Mouse (Mus musculus) ES-E14 (cell line): Measurements from ENCODE around the gene Commd9. TPM values are rescaled to one million over a fixed set of nuclear protein-coding genes. Genes with fewer than 3 reads are reported as not detected.

Experiments
- DNase-seq: peaks from one replicate; pipeline ENCODE4 v3.0.0-alpha.2; 2013; ENCODE audit warnings: low read depth, low spot score
- H3K27ac ChIP-seq: 2 replicates; pipeline ENCODE4 v1.5.1; 2012; ENCODE audit warnings: low read depth, mild to moderate bottlenecking, low read length, moderate library complexity, mixed read lengths; ENCODE audit not compliant: poor library complexity, insufficient read depth, severe bottlenecking
- H3K36me3 ChIP-seq: 2 replicates; pipeline ENCODE4 v1.6.1; 2012; ENCODE audit warnings: mild to moderate bottlenecking, low read length, moderate library complexity, mixed read lengths; ENCODE audit not compliant: control insufficient read depth, poor library complexity, insufficient read depth, severe bottlenecking
- H3K4me1 ChIP-seq, 2 experiments: fragments of 150-350 bp in 1 of 2; sonication (generic) in 1 of 2; 2 replicates each; pipeline ENCODE4 v1.6.1; 2012; ENCODE audit warnings: low read length in 2 of 2, mild to moderate bottlenecking in 1 of 2, mixed read lengths in 1 of 2; ENCODE audit not compliant: control insufficient read depth in 2 of 2, insufficient read depth in 2 of 2, poor library complexity in 1 of 2
- H3K4me3 ChIP-seq, 2 experiments: fragments of 150-350 bp in 1 of 2; sonication (generic) in 1 of 2; 2 replicates each; pipeline ENCODE4 v1.5.1; 2012; ENCODE audit warnings: low read length in 2 of 2, low read depth in 1 of 2, mild to moderate bottlenecking in 1 of 2, mixed read lengths in 1 of 2; ENCODE audit not compliant: insufficient read depth in 1 of 2, poor library complexity in 1 of 2, severe bottlenecking in 1 of 2
- H3K9ac ChIP-seq: 2 replicates; pipeline ENCODE4 v1.6.1; 2012; ENCODE audit warnings: low read depth, mild to moderate bottlenecking, low read length, mixed read lengths; ENCODE audit not compliant: poor library complexity, insufficient read depth, severe bottlenecking
- H3K9me3 ChIP-seq: fragments of 150-350 bp; sonication (generic); 2 replicates; pipeline ENCODE4 v1.6.1; 2012; ENCODE audit warnings: low read depth, mild to moderate bottlenecking, low read length; ENCODE audit not compliant: control insufficient read depth, insufficient read depth
- CHD2 ChIP-seq: IDR thresholded peaks from 2 replicates; pipeline ENCODE4 v1.6.1; 2014; ENCODE audit warnings: mild to moderate bottlenecking, low read depth, low read length, inconsistent platforms
- HCFC1 ChIP-seq: IDR thresholded peaks from 2 replicates; pipeline ENCODE4 v1.6.1; 2012; ENCODE audit warnings: low read length, inconsistent platforms, borderline replicate concordance; ENCODE audit not compliant: insufficient read depth
- MAFK ChIP-seq: IDR thresholded peaks from 2 replicates; pipeline ENCODE4 v1.6.1; 2014; ENCODE audit warnings: mild to moderate bottlenecking, low read depth, low read length, inconsistent platforms; ENCODE audit not compliant: insufficient read depth
- ZC3H11A ChIP-seq: IDR thresholded peaks from 2 replicates; pipeline ENCODE4 v1.6.1; 2012; ENCODE audit warnings: low read depth, mild to moderate bottlenecking, inconsistent platforms, low read length, borderline replicate concordance
- ZNF384 ChIP-seq: IDR thresholded peaks from 2 replicates; pipeline ENCODE4 v1.6.1; 2012; ENCODE audit warnings: low read depth, low read length, inconsistent platforms
- in situ Hi-C, 2 experiments: fragments of 600-800 bp; cut with MboI; formaldehyde crosslinking; loops; one replicate each; pipeline ENCODE4 v1.15.1; 2025; ENCODE audit warnings: low sequenced_read_pairs in 2 of 2, inconsistent platforms in 1 of 2; ENCODE audit not compliant: unreplicated experiment in 2 of 2
- total RNA-seq: library from RNA; depleted of rRNA; stranded (reverse); fragments of 300-350 nt; gene quantifications from 2 replicates; pipeline ENCODE4 v1.2.3, GENCODE M21; 2012; rRNA removed

The Commd9 gene
- total RNA-seq, 1 experiment: 37.2 TPM

DNA sequence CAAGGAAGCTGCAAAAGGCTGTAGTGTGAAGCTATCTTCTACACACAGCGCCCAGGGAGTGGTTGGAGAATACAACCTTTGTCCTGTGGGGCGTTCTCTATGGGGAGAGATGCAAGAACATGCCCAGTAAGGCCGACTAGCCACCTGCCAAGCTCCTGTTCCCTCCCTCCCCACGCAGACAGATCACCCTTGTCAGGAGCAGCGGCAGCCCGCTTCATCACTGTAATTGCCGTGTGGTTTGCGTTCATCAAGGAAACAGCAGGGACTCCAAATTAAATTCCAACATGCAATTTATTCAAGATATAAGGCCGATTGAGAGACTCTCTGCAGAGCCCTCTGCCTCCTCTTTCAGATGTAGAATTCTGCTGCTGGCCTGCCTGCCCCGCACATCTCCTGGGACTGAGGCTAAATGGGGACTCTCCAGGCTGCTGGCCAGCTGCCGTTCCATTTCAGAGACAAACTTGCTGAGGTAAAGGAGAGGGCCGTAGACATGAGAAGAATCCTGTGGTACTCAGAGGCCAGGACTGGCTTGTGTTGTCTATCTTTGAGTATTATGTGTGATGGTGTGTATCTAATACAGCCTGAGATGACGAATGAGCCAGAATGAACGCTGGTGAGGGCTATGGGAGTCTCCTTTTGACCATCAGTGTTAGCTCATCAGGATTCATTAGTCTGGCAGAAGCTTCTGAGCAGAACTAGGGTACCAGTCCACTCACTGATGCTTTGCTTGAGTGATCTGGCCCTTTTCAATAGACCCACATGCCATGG, 46.3 kb downstream of the Commd9 start:
- in situ Hi-C loops: no loop called here
- Histone ChIP-seq H3K9me3 (no peaks in the 10 kb centered on the region), H3K4me1 (no peaks in the 10 kb centered on the region), H3K9ac (no peak overlapping the region), H3K4me3 (no peak overlapping the region), H3K36me3 (no peaks in the 10 kb centered on the region), H3K27ac (no peak overlapping the region)
- no peak for DNase-seq
- TF ChIP-seq HCFC1 (no peak), CHD2 (no peak), ZNF384 (no peak), ZC3H11A (no peak), MAFK (no peak)

DNA sequence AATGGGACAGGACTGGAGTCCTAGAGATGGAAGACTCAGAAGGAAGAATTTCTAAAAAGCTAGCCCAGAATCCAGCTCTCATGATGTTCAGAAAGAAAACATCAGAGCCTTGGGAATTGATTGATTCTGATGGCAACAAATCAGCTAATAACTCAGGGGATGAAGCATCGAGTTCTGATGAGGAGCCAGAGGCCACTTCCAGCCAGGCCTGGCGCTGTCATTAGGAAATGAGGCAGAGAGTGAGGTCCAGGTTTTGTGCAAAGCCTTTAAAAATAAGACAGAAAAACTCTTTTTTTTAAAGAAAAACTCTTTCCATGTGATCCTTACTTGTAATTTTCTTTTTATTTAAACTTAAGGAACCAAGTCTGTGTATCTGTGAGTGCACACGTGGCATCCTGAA, 47.3 kb downstream of the Commd9 start:
- H3K36me3 ChIP-seq: no peaks in the 10 kb centered on the region
- no peaks in the 10 kb centered on the region for H3K9me3 ChIP-seq
- no peak overlapping the region for H3K4me3 ChIP-seq
- H3K9ac ChIP-seq: no peak overlapping the region
- H3K4me1 ChIP-seq: no peaks in the 10 kb centered on the region
- H3K27ac ChIP-seq: no peak overlapping the region
- DNase-seq: no peak
- in situ Hi-C loops: no loop called here
- TF ChIP-seq ZNF384 (no peak), MAFK (no peak), ZC3H11A (no peak)

GRCm38 (mm10) chr2:101935006-101935405, 49.0 kb downstream of the Commd9 start:
- no peaks in the 10 kb centered on the region for H3K4me1 ChIP-seq
- H3K9ac ChIP-seq: no peak overlapping the region
- H3K36me3 ChIP-seq: no peaks in the 10 kb centered on the region
- no peak for DNase-seq
- in situ Hi-C loops: no loop called here
- H3K27ac ChIP-seq: no peak overlapping the region
- H3K4me3 ChIP-seq: no peak overlapping the region
- no peaks in the 10 kb centered on the region for H3K9me3 ChIP-seq
- TF ChIP-seq CHD2 (no peak), MAFK (no peak), HCFC1 (no peak), ZC3H11A (no peak), ZNF384 (no peak)

- no peak overlapping the region for H3K27ac ChIP-seq
- H3K36me3 ChIP-seq: peaks cover 16% of the 10 kb centered on the region
- H3K9me3 ChIP-seq: no peaks in the 10 kb centered on the region
- no peaks in the 10 kb centered on the region for H3K4me1 ChIP-seq
- DNase-seq: no peak
- in situ Hi-C loops: no loop called here
- H3K9ac ChIP-seq: no peak overlapping the region
- TF ChIP-seq ZC3H11A: no peak
- no peak for TF ChIP-seq MAFK
- TF ChIP-seq HCFC1: no peak
- no peak for TF ChIP-seq ZNF384
- no peak for TF ChIP-seq CHD2
- H3K4me3 ChIP-seq: no peak overlapping the region
These were observed 64.9 kb downstream of the Commd9 start for GRCm38 (mm10) chr2:101950716-101951520.

Other genes with a start within 250 kb of the Commd9 start
- not detected in 2 replicates for gene Rag1, start 236.7 kb upstream of the Commd9 start, total RNA-seq
- 11.9 and 20.2 TPM in 2 replicates for gene B230118H07Rik, start 236.7 kb upstream of the Commd9 start, total RNA-seq
- 9.5 and 10.5 TPM in 2 replicates for gene Traf6, start 207.8 kb upstream of the Commd9 start, total RNA-seq
- 3.5 and 4.5 TPM in 2 replicates for gene Prr5l, start 3.2 kb upstream of the Commd9 start, total RNA-seq